Mouse (Mus musculus) bone marrow macrophage, adult 2 months (primary cell): ENCODE data around the gene Filip1. TPM values are rescaled to one million over a fixed set of nuclear protein-coding genes. Genes with fewer than 3 reads are reported as not detected.
A peak's percentile ranks its signal among the peaks of the same experiment; 100 is the strongest.

ENCODE experiments used
- H3K27ac ChIP-seq: 2 replicates; pipeline ENCODE4 v1.5.1; 2012; ENCODE audit warnings: low read depth, low read length; ENCODE audit not compliant: insufficient read depth
- H3K4me1 ChIP-seq: 2 replicates; pipeline ENCODE4 v1.6.1; 2012; ENCODE audit warnings: low read length; ENCODE audit not compliant: control insufficient read depth, insufficient read depth
- H3K4me3 ChIP-seq: 2 replicates; pipeline ENCODE4 v1.5.1; 2012; ENCODE audit warnings: mild to moderate bottlenecking, low read length, moderate library complexity; ENCODE audit not compliant: insufficient read depth
- CTCF ChIP-seq: IDR thresholded peaks from 2 replicates; pipeline ENCODE4 v1.5.1; 2012; ENCODE audit warnings: low read depth, mild to moderate bottlenecking, low read length, moderate library complexity
- POLR2A ChIP-seq: IDR thresholded peaks from 2 replicates; pipeline ENCODE4 v1.6.1; 2012; ENCODE audit warnings: mild to moderate bottlenecking, low read depth, low read length, borderline replicate concordance
- polyA plus RNA-seq: library from polyadenylated mRNA; stranded (reverse); fragments of >200 nt; gene quantifications from 2 replicates; pipeline ENCODE4 v1.2.4, GENCODE M21; 2012; ENCODE audit not compliant: missing spikeins, insufficient read depth, insufficient read length

Gene Filip1
- polyA plus RNA-seq, 1 experiment, result not detected

GRCm38 (mm10) chr9:79792841-79793835 lies 219.5 kb downstream of the Filip1 start, which contains the start of gene Tmem30a:
Gene Tmem30a, minus strand, starts transcription at chr9:79793507.
- Histone ChIP-seq H3K27ac (peak within 1 kb of the TSS; percentile 72), H3K4me3 (peak within 1 kb of the TSS; percentile 100), H3K4me1 (peaks cover 22% of the 10 kb centered on the region)
- TF ChIP-seq POLR2A (0 out of 2 replicates have a peak, but pooled peaks have one; percentile 46), CTCF (no peak)

GRCm38 (mm10) chr9:79785794-79786085 lies 226.9 kb downstream of the Filip1 start:
- TF ChIP-seq CTCF (no peak), POLR2A (no peak)
- Histone ChIP-seq H3K4me3 (no peak overlapping the region), H3K4me1 (peaks cover 22% of the 10 kb centered on the region), H3K27ac (no peak overlapping the region; the same call in 1 of the 2 replicates)

GRCm38 (mm10) chr9:79784934-79785793 lies 227.5 kb downstream of the Filip1 start:
- TF ChIP-seq POLR2A, result no peak
- no peak overlapping the region; the same call in 1 of the 2 replicates for H3K27ac ChIP-seq
- no peak overlapping the region for H3K4me3 ChIP-seq
- peaks cover 19% of the 10 kb centered on the region for H3K4me1 ChIP-seq

DNA sequence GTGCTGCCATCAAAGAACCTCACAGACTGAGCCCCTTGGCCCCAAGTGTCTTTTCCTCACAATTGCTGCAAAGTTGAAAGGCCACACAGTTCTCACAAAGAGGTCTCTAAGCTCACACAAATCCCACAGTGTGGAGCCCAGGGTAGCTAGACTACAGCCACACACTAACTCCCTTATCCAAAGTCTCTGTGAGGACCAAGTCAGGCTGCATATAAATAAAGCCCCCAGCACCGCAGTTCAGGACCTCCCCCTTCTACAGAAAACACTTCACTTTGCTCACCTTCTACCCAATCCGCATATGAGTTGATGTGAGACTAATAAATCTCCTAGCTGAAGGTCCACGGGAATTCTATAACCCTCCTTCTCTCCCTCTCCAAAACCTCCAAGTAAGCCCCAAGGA lies 228.2 kb downstream of the Filip1 start:
- no peak overlapping the region for H3K27ac ChIP-seq
- TF ChIP-seq CTCF (no peak), POLR2A (no peak)
- H3K4me1 ChIP-seq, result peaks cover 17% of the 10 kb centered on the region
- no peak overlapping the region for H3K4me3 ChIP-seq

GRCm38 (mm10) chr9:79779354-79779753 lies 233.3 kb downstream of the Filip1 start:
- H3K4me3 ChIP-seq, result no peak overlapping the region
- H3K4me1 ChIP-seq, result peaks cover 2% of the 10 kb centered on the region
- no peak for TF ChIP-seq CTCF
- TF ChIP-seq POLR2A, result no peak
- H3K27ac ChIP-seq, result no peak overlapping the region

- H3K27ac ChIP-seq, result no peak overlapping the region
Measured at GRCm38 (mm10) chr9:79766991-79767545, 245.6 kb downstream of the Filip1 start.

DNA sequence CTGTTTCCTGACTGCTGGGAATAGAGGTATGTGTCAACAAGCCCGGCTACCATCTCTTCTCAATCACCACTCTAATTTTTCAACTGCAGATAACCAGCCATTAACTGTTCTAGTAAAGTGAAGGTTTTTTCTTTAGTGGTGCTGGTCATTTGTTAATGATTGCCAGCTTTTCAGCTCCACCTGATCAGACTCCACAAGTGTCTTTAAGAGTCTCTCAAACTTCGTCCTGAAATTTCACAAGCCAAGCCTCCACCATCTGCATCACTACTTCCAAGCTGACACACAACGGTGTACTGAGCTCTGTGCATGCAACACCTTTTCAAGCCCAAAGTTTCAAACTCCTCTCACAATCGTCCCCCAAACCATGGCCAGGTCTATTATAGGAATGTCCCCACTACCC lies 247.3 kb downstream of the Filip1 start:
- Histone ChIP-seq H3K4me1 (no peaks in the 10 kb centered on the region), H3K27ac (no peak overlapping the region), H3K4me3 (no peak overlapping the region)
- no peak for TF ChIP-seq POLR2A
- no peak for TF ChIP-seq CTCF

More at GRCm38 (mm10) chr9:79766991-79767545, 245.6 kb downstream of the Filip1 start:
- H3K4me1 ChIP-seq, result no peaks in the 10 kb centered on the region
- H3K4me3 ChIP-seq, result no peak overlapping the region
- TF ChIP-seq CTCF (no peak), POLR2A (no peak)

Other genes starting within 250 kb of the Filip1 start
- gene Tmem30a, start 219.3 kb downstream of the Filip1 start, polyA plus RNA-seq, result 88.5 and 88.9 TPM in 2 replicates
- 42.4 and 42.7 TPM in 2 replicates for gene Senp6, start 54.1 kb upstream of the Filip1 start, polyA plus RNA-seq
- 2.5 TPM in 2 replicates for gene Myo6, start 152.2 kb upstream of the Filip1 start, polyA plus RNA-seq